Mouse (Mus musculus) hindbrain, embryonic 13.5 days (tissue): ENCODE data around the gene Lemd1. TPM values are rescaled to one million over a fixed set of nuclear protein-coding genes. Genes with fewer than 3 reads are reported as not detected.
A peak's percentile ranks its signal among the peaks of the same experiment; 100 is the strongest.

Experiments
- ATAC-seq: fragments of 200-750 bp; cut with Nextera tagmentation; 2 replicates; pipeline ENCODE4 v1.8.0; 2017; ENCODE audit warnings: moderate TSS enrichment; ENCODE audit not compliant: low FRiP score
- H3K27ac ChIP-seq: fragments of 300-500 bp; sonication (generic); 2 replicates; pipeline ENCODE4 v1.5.1; 2015; ENCODE audit warnings: inconsistent platforms, mild to moderate bottlenecking, moderate library complexity
- H3K27me3 ChIP-seq: fragments of 300-500 bp; sonication (generic); 2 replicates; pipeline ENCODE4 v1.6.1; 2015; ENCODE audit warnings: mild to moderate bottlenecking, inconsistent platforms
- H3K36me3 ChIP-seq: fragments of 300-500 bp; sonication (generic); 2 replicates; pipeline ENCODE4 v1.6.1; 2015; ENCODE audit warnings: mild to moderate bottlenecking, inconsistent platforms
- H3K4me1 ChIP-seq: fragments of 300-500 bp; sonication (generic); replicated peaks from 2 replicates; pipeline ENCODE4 v1.6.1; 2015; ENCODE audit warnings: inconsistent platforms
- H3K4me2 ChIP-seq: fragments of 300-500 bp; sonication (generic); 2 replicates; pipeline ENCODE4 v1.6.1; 2015; ENCODE audit warnings: inconsistent platforms, mild to moderate bottlenecking, moderate library complexity
- H3K4me3 ChIP-seq: fragments of 300-500 bp; sonication (generic); 2 replicates; pipeline ENCODE4 v1.5.1; 2015; ENCODE audit warnings: mild to moderate bottlenecking, inconsistent platforms
- H3K9ac ChIP-seq: fragments of 300-500 bp; sonication (generic); 2 replicates; pipeline ENCODE4 v1.6.1; 2015; ENCODE audit warnings: mild to moderate bottlenecking, inconsistent platforms
- H3K9me3 ChIP-seq: fragments of 300-500 bp; sonication (generic); 2 replicates; pipeline ENCODE4 v1.6.1; 2016; ENCODE audit warnings: inconsistent platforms
- WGBS: fragments of 180-500 bp; shearing (Covaris S2); methylation state at CpG from one replicate; pipeline ENCODE4 v1.1.7; 2015; 5-methylcytosine and 5-hydroxymethylcytosine counted together
- polyA plus RNA-seq: library from polyadenylated mRNA; unstranded; fragments of >200 nt; fragmentation: Nextera tagmentation; extraction: Ambion mirVana; gene quantifications from 2 replicates; pipeline ENCODE4 v1.2.1, GENCODE M21; 2015

Gene Lemd1
- polyA plus RNA-seq, 1 experiment from 2014 or later = 25.7 TPM

DNA sequence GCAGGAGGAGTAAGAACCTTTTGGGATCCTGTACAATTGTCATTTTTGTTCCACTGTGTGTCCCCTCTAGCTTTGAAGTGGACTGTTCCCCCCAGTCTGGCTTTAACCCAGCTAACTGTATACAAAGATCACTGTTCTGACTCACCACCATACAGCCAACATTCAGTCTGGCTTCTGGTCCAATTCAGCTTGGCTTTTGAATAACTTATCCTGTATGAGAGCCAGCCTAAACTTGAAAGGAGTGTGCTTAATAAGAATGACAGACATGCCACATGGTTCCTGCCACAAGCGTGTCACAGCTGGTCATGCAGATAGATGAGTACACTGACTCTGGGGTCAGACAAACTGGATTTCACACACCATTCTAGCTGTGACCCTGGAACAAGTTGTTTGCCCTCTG is 95.5 kb downstream of the Lemd1 start:
- H3K9me3 ChIP-seq = no peaks in the 10 kb centered on the region
- no peak overlapping the region for H3K4me2 ChIP-seq
- WGBS = 81% methylated on average over 1 of the region's 1 CpGs
- 0 out of 2 replicates have a peak, but pooled peaks cover 6% of the 10 kb centered on the region for H3K27me3 ChIP-seq
- H3K27ac ChIP-seq = no peak overlapping the region
- H3K4me1 ChIP-seq = peaks cover 71% of the 10 kb centered on the region
- H3K4me3 ChIP-seq = no peak overlapping the region
- no peak overlapping the region for H3K9ac ChIP-seq
- H3K36me3 ChIP-seq = no peaks in the 10 kb centered on the region
- no peak for ATAC-seq

DNA sequence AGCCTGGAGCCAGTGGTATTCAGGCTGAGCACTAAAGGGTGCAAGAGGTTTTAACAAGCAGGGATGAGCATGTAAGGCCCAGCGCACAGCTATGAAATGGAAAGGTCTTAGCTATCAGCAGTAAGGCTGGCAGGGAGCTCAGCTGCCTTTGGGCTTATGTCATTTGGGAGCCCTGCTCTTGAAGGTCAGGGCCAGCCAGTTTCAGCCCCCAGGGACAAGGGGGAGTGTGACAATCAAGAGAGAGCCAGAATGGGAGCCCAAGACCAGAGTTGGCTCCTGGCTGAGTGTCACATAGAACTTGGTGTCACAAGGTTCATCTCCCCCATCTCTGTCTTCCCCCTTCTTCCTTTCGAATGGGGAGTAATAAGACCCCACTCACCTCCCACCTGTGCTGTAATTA is 96.2 kb downstream of the Lemd1 start:
- no peaks in the 10 kb centered on the region for H3K9me3 ChIP-seq
- H3K27me3 ChIP-seq = 0 out of 2 replicates have a peak, but pooled peaks cover 6% of the 10 kb centered on the region
- no peak overlapping the region for H3K4me3 ChIP-seq
- ATAC-seq = no peak
- H3K4me2 ChIP-seq = no peak overlapping the region
- peaks cover 71% of the 10 kb centered on the region for H3K4me1 ChIP-seq
- no peaks in the 10 kb centered on the region for H3K36me3 ChIP-seq
- 74% methylated on average over 2 of the region's 2 CpGs for WGBS
- H3K9ac ChIP-seq = no peak overlapping the region
- H3K27ac ChIP-seq = peak overlapping the region; percentile 6

DNA sequence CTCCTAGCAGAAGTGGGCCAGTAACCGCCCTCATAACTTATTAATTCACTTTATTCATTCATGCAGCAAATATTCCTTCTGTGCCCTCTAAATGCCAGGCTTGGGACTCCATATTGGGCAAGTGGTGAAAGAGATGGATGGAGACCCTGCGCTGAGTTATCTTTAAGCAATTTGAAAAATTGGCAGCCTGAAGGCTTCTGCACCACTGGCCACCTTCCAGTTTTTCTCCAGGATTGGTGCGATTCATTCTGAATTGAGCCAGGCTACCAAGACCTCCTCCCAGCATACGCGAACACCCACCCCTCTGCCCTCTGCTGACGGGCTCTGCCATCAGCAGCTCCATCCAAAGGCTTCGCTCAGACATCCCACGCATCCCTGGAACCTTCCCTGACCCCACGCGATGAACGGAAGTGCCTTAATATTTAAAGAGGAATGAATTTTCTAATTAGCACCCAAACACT is 96.8 kb downstream of the Lemd1 start:
- Histone ChIP-seq H3K4me1 (peaks cover 71% of the 10 kb centered on the region), H3K27ac (0 out of 2 replicates have a peak overlapping the region, but pooled peaks have one; percentile 6)
- WGBS = 8% methylated on average over 11 of the region's 11 CpGs

DNA sequence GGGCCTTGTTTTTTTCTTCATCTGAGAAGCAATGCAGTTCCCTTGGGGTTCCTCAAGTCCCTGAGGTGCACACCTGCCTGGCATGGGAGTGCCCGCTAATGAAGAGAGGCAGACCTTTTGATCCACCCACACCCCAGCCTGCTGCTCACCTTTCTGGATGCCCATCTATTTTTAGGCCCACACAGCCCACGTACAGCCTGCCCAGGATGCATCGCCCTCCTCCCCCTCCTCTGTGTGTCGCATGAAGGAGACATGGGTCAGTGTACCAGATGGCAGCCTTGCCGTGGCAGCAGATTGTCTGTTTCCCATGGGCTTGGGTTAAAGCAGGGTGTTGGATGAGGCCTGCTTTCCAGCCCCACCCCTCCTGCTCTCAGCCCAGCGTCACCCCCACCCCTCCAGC is 98.7 kb downstream of the Lemd1 start:
- Histone ChIP-seq H3K9ac (0 out of 2 replicates have a peak overlapping the region, but pooled peaks have one; percentile 5), H3K27ac (peak overlapping the region; percentile 75), H3K36me3 (no peaks in the 10 kb centered on the region), H3K27me3 (0 out of 2 replicates have a peak, but pooled peaks cover 8% of the 10 kb centered on the region), H3K4me3 (no peak overlapping the region), H3K4me1 (peaks cover 58% of the 10 kb centered on the region), H3K9me3 (no peaks in the 10 kb centered on the region), H3K4me2 (no peak overlapping the region)
- 46% methylated on average over 6 of the region's 6 CpGs for WGBS
- ATAC-seq = no peak

More for the DNA sequence above, 96.8 kb downstream of the Lemd1 start:
- no peaks in the 10 kb centered on the region for H3K9me3 ChIP-seq
- no peak overlapping the region for H3K4me2 ChIP-seq
- no peaks in the 10 kb centered on the region for H3K36me3 ChIP-seq
- H3K27me3 ChIP-seq = 0 out of 2 replicates have a peak, but pooled peaks cover 8% of the 10 kb centered on the region
- no peak overlapping the region for H3K9ac ChIP-seq
- ATAC-seq = no peak
- H3K4me3 ChIP-seq = no peak overlapping the region

DNA sequence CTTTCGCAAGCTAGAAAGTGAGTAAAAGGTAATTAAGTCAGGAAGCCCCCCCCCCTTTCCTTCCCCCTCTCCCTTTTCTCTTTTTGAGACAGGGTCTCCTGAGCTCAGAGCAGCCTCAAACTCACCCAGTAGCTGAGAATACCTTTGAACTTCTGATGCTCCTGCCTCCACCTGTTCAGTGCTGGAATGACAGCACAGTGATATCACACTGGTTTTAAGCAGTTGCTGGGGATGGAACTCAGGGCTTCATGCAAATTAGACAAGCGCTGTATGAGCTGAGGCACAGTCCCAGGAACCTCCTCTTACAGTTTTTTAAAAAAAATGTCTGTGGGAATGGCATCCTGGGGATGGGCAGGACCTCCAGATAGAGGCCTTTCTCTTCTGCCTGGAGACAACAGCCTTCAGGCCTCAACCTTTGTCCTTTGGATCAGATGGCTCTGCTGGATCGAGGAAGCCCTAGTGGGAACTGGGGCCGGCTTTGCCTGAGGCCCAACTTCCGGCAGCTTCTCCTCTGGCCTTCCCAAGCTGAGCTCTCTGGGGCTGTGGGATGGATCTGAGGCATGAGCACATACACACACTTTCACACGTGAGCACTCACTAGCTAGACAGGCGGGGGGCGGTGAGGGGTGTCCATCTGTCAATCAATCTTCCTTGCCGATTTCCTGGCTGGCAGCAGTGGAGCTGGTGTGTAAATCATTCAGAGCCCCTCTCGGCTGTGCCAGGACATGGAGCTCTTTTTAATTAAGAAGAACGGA is 99.9 kb downstream of the Lemd1 start:
- H3K4me2 ChIP-seq = no peak overlapping the region
- ATAC-seq = no peak; the same call in 1 of the 2 replicates
- H3K9ac ChIP-seq = peak overlapping the region; percentile 29; the same call in 1 of the 2 replicates
- H3K27me3 ChIP-seq = 0 out of 2 replicates have a peak, but pooled peaks cover 11% of the 10 kb centered on the region
- H3K9me3 ChIP-seq = no peaks in the 10 kb centered on the region
- WGBS = 23% methylated on average over 11 of the region's 11 CpGs
- H3K27ac ChIP-seq = peak overlapping the region; percentile 75
- no peak overlapping the region for H3K4me3 ChIP-seq
- H3K36me3 ChIP-seq = no peaks in the 10 kb centered on the region
- H3K4me1 ChIP-seq = peaks cover 67% of the 10 kb centered on the region

DNA sequence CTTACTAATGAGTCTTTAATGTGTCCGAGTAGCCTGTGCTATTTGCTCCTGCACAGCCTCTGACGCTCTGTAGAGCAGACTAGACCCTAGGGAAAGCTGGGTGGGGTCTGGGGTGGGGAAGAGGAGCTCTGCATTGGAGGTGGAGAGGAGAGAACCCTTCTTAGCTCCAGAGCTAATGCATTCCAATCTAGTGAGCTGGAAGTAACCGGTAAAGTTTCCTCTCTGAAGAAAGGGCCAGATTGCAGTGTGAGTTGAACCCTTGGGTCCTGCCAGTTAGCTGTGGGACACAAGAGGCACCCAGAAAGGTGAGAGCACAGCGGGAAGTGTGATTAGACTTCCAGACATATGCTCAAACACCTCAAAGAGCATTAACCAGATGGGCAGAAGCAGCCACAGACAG is 100.5 kb downstream of the Lemd1 start:
- Histone ChIP-seq H3K9ac (no peak overlapping the region), H3K27ac (peak overlapping the region; percentile 75), H3K9me3 (no peaks in the 10 kb centered on the region), H3K4me1 (peaks cover 73% of the 10 kb centered on the region), H3K27me3 (0 out of 2 replicates have a peak, but pooled peaks cover 10% of the 10 kb centered on the region), H3K36me3 (no peaks in the 10 kb centered on the region), H3K4me2 (no peak overlapping the region), H3K4me3 (no peak overlapping the region)
- WGBS = 26% methylated on average over 4 of the region's 4 CpGs
- no peak; the same call in 1 of the 2 replicates for ATAC-seq

DNA sequence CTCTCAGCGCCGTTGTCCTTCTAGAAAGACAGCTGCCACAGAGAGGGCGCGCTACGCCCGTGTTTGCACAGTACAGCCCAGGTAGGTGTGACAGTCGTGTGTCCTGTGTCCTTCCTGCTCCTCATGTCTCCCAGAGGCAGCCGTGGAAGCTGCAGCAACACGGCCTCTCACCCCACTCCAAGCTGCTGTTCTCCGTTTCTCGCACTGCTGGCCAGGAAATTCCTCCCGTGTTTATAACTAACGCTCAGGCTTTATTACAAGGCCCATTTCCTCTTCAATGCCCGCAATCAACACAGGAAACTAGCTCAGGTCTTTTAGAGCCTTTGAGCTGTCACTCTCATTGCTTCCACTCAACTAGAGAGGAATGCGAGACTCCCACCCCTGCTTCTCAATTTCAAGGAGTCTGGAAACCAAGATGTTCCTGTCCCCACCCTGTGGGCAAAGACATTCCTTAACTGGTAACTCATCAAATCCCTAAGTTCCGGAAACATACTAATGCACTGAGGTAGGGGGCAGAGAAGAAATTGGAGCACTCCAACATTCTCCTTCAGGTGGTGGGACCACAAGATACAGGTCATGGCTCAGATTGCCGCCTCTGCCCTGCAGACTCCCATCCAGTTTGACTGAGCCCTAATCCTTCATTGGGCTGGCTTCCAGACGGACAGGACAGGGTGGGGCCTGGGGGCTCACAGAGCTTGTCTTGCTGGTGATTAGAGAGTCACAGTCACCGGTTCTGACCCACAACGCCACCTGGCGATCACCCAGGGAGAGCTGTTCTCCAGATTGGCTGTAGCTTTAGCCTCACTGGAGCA is 101.3 kb downstream of the Lemd1 start:
- H3K36me3 ChIP-seq = no peaks in the 10 kb centered on the region
- H3K4me2 ChIP-seq = no peak overlapping the region
- H3K27ac ChIP-seq = peak overlapping the region; percentile 75
- no peaks in the 10 kb centered on the region for H3K9me3 ChIP-seq
- no peak overlapping the region for H3K4me3 ChIP-seq
- H3K4me1 ChIP-seq = peaks cover 78% of the 10 kb centered on the region
- no peak for ATAC-seq
- WGBS = 44% methylated on average over 21 of the region's 21 CpGs
- H3K9ac ChIP-seq = no peak overlapping the region
- H3K27me3 ChIP-seq = 0 out of 2 replicates have a peak, but pooled peaks cover 10% of the 10 kb centered on the region

DNA sequence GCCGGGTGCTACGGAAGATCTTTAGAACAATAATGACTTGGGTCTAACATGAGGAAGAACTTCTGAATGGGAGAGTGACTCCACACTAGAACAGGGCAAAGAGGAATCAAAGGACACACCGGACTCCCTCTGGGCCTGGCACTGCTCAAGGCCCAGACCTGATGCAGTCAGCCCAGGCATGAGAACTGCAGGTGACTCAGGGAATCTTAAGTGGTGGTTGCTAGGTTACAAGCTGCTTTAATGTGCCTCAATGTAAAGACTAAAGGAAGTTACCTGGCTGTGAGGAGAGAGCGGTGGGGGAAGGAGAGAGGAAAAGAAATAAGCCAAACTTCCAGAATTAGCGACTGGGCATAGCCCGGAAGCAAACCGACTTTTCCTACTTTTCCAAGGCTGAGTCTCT is 104.3 kb downstream of the Lemd1 start:
- no peak overlapping the region for H3K27ac ChIP-seq
- no peak for ATAC-seq

DNA sequence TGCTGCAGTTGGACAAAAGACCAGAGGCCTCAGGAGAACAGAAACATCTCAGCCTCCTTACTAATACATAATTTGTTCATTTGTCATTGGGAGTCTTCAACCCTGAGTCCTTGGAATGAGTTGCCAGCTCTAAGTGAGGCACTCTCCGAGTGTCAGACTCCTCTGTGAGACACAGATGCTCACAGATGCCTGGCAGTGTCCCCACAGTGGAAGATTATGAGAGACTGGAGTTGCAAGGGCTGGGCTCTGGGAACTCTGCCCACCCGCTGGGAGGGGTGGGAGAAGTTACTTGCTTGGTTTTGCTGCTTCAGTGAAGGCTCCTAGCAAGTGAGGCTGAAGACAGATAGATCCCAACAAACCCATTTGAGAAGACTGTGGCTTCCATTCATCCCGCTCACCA is 104.8 kb downstream of the Lemd1 start:
- H3K9me3 ChIP-seq = no peaks in the 10 kb centered on the region
- H3K4me2 ChIP-seq = no peak overlapping the region
- 60% methylated on average over 3 of the region's 3 CpGs for WGBS
- H3K36me3 ChIP-seq = no peaks in the 10 kb centered on the region
- H3K4me1 ChIP-seq = peaks cover 73% of the 10 kb centered on the region
- no peak overlapping the region for H3K4me3 ChIP-seq
- ATAC-seq = no peak
- H3K27ac ChIP-seq = no peak overlapping the region
- peaks cover 19% of the 10 kb centered on the region for H3K27me3 ChIP-seq
- no peak overlapping the region for H3K9ac ChIP-seq

More for the DNA sequence above, 104.3 kb downstream of the Lemd1 start:
- 72% methylated on average over 7 of the region's 7 CpGs for WGBS
- peaks cover 19% of the 10 kb centered on the region for H3K27me3 ChIP-seq
- H3K9ac ChIP-seq = no peak overlapping the region
- no peak overlapping the region for H3K4me3 ChIP-seq
- H3K36me3 ChIP-seq = no peaks in the 10 kb centered on the region
- no peaks in the 10 kb centered on the region for H3K9me3 ChIP-seq
- H3K4me2 ChIP-seq = no peak overlapping the region
- H3K4me1 ChIP-seq = peaks cover 77% of the 10 kb centered on the region

DNA sequence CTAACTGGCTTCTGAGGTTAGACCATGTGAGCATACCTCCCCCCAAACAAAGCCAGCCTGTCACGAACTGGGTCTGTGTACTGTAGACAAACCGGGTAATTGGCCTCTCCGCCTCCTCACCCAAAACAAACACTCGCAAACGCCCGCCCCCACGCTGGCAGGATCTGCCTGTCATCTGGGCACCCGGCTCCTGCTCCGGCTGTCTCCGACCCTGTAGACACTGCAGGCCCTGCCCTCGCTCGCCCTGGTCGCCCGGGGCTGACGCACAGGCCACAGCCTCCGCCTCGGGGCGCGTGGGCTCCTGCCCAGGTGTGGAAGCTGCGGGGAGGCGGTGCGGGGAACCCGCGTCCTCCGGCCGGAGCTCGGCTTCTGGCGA is 107.2 kb downstream of the Lemd1 start, which contains the start of gene Klhdc8a:
Gene Klhdc8a (plus strand): TSS at position 202 of the 376 bp plus-strand sequence.
- peak within 1 kb of the TSS; percentile 86 for H3K27ac ChIP-seq
- peak within 1 kb of the TSS; percentile 95 for H3K4me2 ChIP-seq
- peak within 1 kb of the TSS; percentile 64 for H3K4me3 ChIP-seq
- no peaks in the 10 kb centered on the region for H3K9me3 ChIP-seq
- WGBS = 2% methylated on average over 28 of the region's 28 CpGs
- H3K4me1 ChIP-seq = peaks cover 63% of the 10 kb centered on the region
- no peaks in the 10 kb centered on the region for H3K36me3 ChIP-seq
- peaks cover 25% of the 10 kb centered on the region for H3K27me3 ChIP-seq
- H3K9ac ChIP-seq = peak within 1 kb of the TSS; percentile 84
- ATAC-seq = peak; percentile 65

DNA sequence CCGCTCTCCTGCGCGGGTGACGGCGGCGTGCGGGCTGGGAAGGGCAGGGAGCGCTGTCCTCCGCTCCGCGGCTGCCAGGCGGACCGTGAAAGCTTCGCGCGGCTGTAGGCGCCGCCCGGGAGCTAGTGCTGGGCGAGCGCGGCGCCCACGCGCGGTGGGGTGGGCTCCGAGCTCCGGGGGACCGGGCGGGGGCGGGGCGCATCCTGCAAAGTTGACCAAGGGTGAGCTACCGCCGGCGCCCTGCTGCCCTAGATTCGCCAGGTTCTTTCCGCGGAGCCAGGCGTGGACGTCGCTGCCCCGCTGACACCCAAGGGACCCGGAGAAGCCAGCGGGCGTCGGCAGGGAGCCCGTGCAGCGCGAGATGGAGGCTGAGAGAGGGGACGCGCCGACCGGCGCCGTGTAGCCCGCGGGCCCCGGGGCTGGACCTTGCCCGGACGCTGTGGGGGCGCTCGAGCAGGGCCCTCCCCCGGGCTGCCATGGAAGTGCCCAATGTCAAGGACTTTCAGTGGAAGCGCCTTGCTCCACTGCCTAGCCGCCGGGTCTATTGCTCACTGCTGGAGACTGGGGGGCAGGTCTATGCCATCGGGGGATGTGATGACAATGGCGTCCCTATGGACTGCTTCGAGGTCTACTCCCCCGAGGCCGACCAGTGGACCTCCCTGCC is 107.7 kb downstream of the Lemd1 start:
- Histone ChIP-seq H3K4me2 (peak overlapping the region; percentile 95), H3K27me3 (peaks cover 25% of the 10 kb centered on the region), H3K36me3 (no peaks in the 10 kb centered on the region), H3K4me1 (peaks cover 63% of the 10 kb centered on the region), H3K9ac (peak overlapping the region; percentile 84), H3K27ac (peak overlapping the region; percentile 86), H3K4me3 (peak overlapping the region; percentile 64), H3K9me3 (no peaks in the 10 kb centered on the region)
- ATAC-seq = peak; percentile 76
- WGBS = under 1% methylated on average over 54 of the region's 71 CpGs
